Mouse (Mus musculus) spleen, embryonic (tissue): Measurements from ENCODE around the gene Adamtsl3.

Source experiments
- CTCF ChIA-PET: fragments of 350-600 bp; sonication (Branson Sonifier 250); formaldehyde crosslinking; loops from one replicate; lab custom pipeline; 2022; lab: Charles Lee

The Adamtsl3 gene

DNA sequence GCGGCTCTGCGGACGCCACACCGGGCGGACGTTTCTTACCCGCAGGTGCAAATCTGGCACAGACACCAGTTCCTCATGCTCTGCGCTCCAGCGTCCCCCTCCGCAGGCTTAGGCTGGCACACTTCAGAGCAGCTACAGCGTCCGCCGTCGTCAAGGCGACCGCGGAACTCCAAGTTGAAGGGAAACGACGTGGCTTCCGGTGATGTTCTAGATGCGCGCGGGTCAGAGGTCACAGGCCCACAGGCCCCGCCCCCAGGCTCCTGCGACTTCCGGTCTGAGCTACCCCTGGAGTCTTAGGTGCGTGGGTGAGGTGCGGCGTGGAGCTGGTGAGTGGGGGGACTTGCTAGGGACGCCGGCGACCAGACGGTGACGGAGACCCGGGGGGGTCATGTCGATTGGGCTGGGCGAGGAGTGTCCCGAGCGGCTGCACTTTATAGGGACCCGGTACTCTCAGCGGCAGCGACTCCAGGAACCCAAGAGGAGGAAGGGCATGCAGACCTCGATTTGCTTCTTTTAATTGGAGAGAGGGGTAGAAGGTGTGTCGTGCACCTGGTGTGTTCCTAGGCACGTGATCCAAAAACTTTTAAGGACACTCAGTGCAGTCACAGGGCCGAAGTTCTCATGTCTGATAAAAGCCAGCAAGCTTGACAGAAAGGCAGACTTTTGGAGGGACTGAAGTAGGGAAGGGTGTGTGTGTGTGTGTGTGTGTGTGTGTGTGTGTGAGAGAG is 313.0 kb downstream of the Adamtsl3 start, which contains the start of the genes Saxo2 and Efl1:
Gene Saxo2 (minus strand): TSS at position 176 of the 728 bp plus-strand sequence.
Gene Efl1 (plus strand): TSS at position 262 of the 728 bp plus-strand sequence.
- CTCF ChIA-PET = no interaction called here

DNA sequence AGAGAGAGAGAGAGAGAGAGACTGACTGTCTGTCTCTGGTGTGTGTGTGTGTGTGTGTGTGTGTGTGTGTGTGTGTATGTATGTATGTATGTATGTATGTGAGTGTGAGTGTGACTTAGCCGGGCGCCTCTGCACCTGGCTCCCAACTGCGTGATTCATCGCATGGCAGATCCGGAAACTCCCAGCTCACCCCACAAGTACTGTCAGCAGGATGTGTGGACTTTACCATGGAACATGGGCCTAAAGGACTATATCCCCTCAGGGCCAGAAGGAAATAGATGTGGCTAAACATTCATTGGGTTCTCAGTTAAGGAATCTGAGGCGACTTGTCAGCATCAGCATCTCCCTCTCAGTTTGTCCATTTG is 313.6 kb downstream of the Adamtsl3 start:
- CTCF ChIA-PET = no interaction called here
